Mouse (Mus musculus) lung, embryonic 14.5 days (tissue): ENCODE results near the gene Usp11. TPM values are rescaled to one million over a fixed set of nuclear protein-coding genes. Genes with fewer than 3 reads are reported as not detected.
"Not testable (repeated sequence)": the region's sequence is repeated elsewhere in the genome, so short reads cannot be mapped to it uniquely, and the experiment has no call there.

Experiments used
- ATAC-seq: fragments of 200-750 bp; cut with Nextera tagmentation; 2 replicates; pipeline ENCODE4 v1.8.0; 2017; ENCODE audit warnings: mild to moderate bottlenecking, moderate TSS enrichment, moderate library complexity; ENCODE audit not compliant: insufficient read depth
- DNase-seq: peaks from one replicate; pipeline ENCODE4 v3.0.0-alpha.2; 2015
- H3K27ac ChIP-seq: fragments of 300-500 bp; sonication (generic); 2 replicates; pipeline ENCODE4 v1.5.1; 2014; ENCODE audit warnings: low read depth, mild to moderate bottlenecking, moderate library complexity
- H3K27me3 ChIP-seq: fragments of 300-500 bp; sonication (generic); 2 replicates; pipeline ENCODE4 v1.6.1; 2014; ENCODE audit warnings: low read length, control low read depth; ENCODE audit not compliant: insufficient read depth
- H3K36me3 ChIP-seq: fragments of 300-500 bp; sonication (generic); 2 replicates; pipeline ENCODE4 v1.6.1; 2014; ENCODE audit warnings: control low read depth; ENCODE audit not compliant: insufficient read depth
- H3K4me1 ChIP-seq: fragments of 300-500 bp; sonication (generic); 2 replicates; pipeline ENCODE4 v1.6.1; 2014; ENCODE audit warnings: antibody characterized with exemption, control low read depth; ENCODE audit not compliant: insufficient read depth
- H3K4me2 ChIP-seq: fragments of 300-500 bp; sonication (generic); 2 replicates; pipeline ENCODE4 v1.6.1; 2014; ENCODE audit warnings: mild to moderate bottlenecking
- H3K4me3 ChIP-seq: fragments of 300-500 bp; sonication (generic); 2 replicates; pipeline ENCODE4 v1.5.1; 2014; ENCODE audit warnings: low read depth, low read length
- H3K9ac ChIP-seq: fragments of 300-500 bp; sonication (generic); 2 replicates; pipeline ENCODE4 v1.6.1; 2014
- H3K9me3 ChIP-seq: fragments of 300-500 bp; sonication (generic); 2 replicates; pipeline ENCODE4 v1.6.1; 2016; ENCODE audit warnings: low read depth, low read length, control low read depth
- CTCF ChIP-seq: IDR thresholded peaks from 2 replicates; pipeline ENCODE4 v1.5.1; 2016; ENCODE audit warnings: antibody characterized with exemption, low read depth
- WGBS: fragments of 180-500 bp; shearing (Covaris S2); extraction: QIAGEN DNeasy Blood & Tissue Kit; methylation state at CpG from one replicate; pipeline ENCODE4 v1.1.7; 2014; 5-methylcytosine and 5-hydroxymethylcytosine counted together
- polyA plus RNA-seq: library from polyadenylated mRNA; unstranded; fragments of >200 nt; fragmentation: Nextera tagmentation; extraction: Ambion mirVana; gene quantifications from 2 replicates; pipeline ENCODE4 v1.2.1, GENCODE M21; 2014

The Usp11 gene
- polyA plus RNA-seq, 1 experiment from 2014 or later = 39.9 TPM

DNA sequence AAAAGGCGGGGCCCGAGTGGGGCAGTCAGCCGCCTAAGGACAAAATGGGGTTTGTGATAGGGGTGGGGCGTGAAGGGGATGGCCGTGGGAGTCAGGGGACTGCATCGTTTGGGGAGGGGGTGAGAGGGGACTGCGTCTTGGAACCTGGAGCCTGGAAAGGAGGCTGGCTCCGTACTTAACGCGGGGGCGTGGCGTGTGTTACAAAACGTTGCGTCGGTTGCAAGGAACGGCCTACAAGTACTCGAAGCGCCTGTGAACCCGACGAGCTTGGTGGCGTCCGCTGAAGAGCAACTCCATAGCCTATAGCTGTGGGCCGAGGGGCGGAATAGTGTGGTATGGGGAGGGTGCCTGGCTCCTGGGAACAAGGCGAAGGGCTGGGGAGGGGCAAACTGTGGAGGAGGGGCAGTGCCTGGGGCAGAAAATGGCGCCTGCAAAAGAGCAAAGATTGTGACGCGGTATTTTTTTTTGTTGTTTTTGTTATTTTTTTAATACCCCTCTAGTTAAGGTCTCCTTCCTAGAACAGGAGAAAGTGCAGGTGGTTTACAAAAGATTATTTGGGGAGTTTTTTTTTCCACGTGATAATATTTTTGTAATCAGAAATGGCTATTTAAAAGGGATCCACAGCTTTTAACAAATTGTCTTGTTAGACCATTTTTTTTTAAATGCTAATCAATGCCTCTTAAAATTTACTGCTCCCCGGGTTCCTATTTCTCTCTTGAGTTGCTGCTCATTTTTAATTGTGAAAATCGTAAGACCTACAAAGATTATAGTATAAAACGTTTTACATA lies 783 bp downstream of the Usp11 start:
- Histone ChIP-seq H3K4me3 (peak overlapping the region; percentile 51), H3K27me3 (no peaks in the 10 kb centered on the region), H3K9me3 (no peaks in the 10 kb centered on the region), H3K4me2 (peak overlapping the region; percentile 54), H3K9ac (peak overlapping the region; percentile 68), H3K4me1 (no peaks in the 10 kb centered on the region), H3K27ac (peak overlapping the region; percentile 97), H3K36me3 (0 out of 2 replicates have a peak, but pooled peaks cover 2% of the 10 kb centered on the region)
- DNase-seq (peak; percentile 93), ATAC-seq (peak; percentile 99)
- TF ChIP-seq CTCF = no peak
- WGBS = 19% methylated on average over 32 of the region's 32 CpGs

DNA sequence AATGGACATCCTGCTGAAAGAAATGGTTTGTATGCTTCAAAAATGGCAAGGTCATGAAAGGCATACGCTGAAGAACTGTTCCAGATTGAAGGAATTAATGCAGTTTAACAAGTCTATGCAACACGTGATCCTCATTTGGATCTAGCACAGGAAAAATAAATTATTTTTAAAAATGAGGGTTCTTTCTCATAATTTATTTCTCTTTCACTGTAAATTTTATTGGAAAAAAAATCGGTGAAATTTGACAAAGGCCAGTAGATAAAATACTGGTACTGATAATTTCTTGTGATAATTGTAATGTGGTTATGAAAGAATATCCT lies 1.3 kb downstream of the Usp11 start:
- DNase-seq (no peak), ATAC-seq (no peak)
- TF ChIP-seq CTCF = no peak
- H3K9ac ChIP-seq = peak overlapping the region; percentile 68
- H3K27ac ChIP-seq = no peak overlapping the region
- H3K4me2 ChIP-seq = peak overlapping the region; percentile 54
- H3K4me3 ChIP-seq = peak overlapping the region; percentile 51
- no peaks in the 10 kb centered on the region for H3K9me3 ChIP-seq
- no peaks in the 10 kb centered on the region for H3K4me1 ChIP-seq
- no peaks in the 10 kb centered on the region for H3K27me3 ChIP-seq
- 16% methylated on average over 3 of the region's 3 CpGs for WGBS
- 0 out of 2 replicates have a peak, but pooled peaks cover 2% of the 10 kb centered on the region for H3K36me3 ChIP-seq

DNA sequence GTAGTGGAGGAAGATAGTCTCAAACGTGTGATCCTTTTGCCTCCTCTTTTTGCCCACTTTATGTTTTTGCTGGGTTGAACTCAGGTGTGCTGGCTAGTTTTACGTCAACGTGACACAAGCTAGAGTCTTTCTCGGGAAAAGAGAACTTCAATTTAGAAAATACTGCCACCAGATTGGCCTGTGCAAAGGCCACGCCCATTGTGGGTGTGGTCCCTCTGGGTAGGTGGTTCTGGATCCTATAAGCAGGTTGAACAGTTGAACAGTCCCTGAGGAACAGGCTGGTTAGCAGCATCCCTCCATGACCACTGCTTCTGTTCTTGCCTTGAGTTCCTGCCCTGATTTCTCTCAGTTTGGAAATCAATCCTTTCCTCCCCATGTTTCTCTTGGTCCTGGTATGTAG lies 25.0 kb downstream of the Usp11 start:
- no peak for DNase-seq
- H3K9me3 ChIP-seq = no peaks in the 10 kb centered on the region
- no peak overlapping the region for H3K4me2 ChIP-seq
- H3K4me3 ChIP-seq = no peak overlapping the region
- WGBS = 68% methylated on average over 5 of the region's 5 CpGs
- no peaks in the 10 kb centered on the region for H3K36me3 ChIP-seq
- H3K27ac ChIP-seq = no peak overlapping the region
- TF ChIP-seq CTCF = no peak
- H3K9ac ChIP-seq = no peak overlapping the region
- H3K27me3 ChIP-seq = no peaks in the 10 kb centered on the region
- no peak for ATAC-seq
- no peaks in the 10 kb centered on the region for H3K4me1 ChIP-seq

DNA sequence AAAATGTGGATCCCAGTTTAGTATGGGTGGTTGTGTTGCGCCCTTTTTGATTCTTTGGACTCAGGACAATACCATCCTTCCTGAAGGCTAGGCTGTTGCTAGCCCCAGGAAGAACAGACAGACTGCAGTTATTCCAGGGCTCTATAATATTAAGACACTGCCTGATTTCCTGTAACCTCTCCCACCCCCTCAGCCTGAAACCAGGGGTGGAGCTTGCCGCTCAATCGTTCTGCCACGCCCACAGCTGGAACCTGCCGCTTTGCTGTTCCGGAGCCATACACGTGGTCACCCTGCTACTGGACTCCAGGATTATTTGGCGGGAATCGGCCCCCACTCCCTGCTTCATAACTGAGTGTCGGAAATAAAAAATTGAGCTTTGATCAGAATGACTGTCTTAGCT lies 26.3 kb downstream of the Usp11 start:
- H3K4me3 ChIP-seq, H3K9me3 ChIP-seq, H3K4me1 ChIP-seq, H3K27me3 ChIP-seq, ATAC-seq, H3K27ac ChIP-seq, H3K36me3 ChIP-seq, H3K9ac ChIP-seq: not testable (repeated sequence)
- peak; percentile 16 for DNase-seq
- H3K4me2 ChIP-seq = peak overlapping the region; percentile 20; the same call in 1 of the 2 replicates
- 32% methylated on average over 10 of the region's 10 CpGs for WGBS

DNA sequence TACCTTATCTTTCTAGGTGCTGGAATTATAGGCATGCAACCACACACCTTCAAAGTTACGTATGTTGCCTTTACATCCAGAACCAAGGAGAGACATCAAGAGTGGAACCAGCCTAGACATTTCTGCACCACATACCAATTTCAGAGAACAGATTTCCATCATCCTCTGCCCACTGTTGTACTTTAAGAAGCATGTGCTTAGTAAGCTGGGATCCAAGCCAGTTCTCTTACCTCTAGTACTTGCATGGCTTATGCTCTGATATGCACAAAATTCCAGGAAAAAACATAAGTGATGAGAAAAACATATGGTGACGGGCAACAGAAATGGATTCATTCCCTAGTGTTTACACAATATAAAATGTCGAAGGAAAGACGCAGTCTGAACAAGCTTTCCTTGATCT lies 32.8 kb downstream of the Usp11 start:
- ATAC-seq = no peak
- WGBS = 73% methylated on average over 4 of the region's 4 CpGs
- H3K4me1 ChIP-seq = no peaks in the 10 kb centered on the region
- H3K27ac ChIP-seq = no peak overlapping the region
- no peak for DNase-seq
- no peak overlapping the region for H3K4me3 ChIP-seq
- no peaks in the 10 kb centered on the region for H3K9me3 ChIP-seq
- H3K9ac ChIP-seq = no peak overlapping the region
- no peaks in the 10 kb centered on the region for H3K27me3 ChIP-seq
- TF ChIP-seq CTCF = no peak
- no peaks in the 10 kb centered on the region for H3K36me3 ChIP-seq
- no peak overlapping the region for H3K4me2 ChIP-seq

DNA sequence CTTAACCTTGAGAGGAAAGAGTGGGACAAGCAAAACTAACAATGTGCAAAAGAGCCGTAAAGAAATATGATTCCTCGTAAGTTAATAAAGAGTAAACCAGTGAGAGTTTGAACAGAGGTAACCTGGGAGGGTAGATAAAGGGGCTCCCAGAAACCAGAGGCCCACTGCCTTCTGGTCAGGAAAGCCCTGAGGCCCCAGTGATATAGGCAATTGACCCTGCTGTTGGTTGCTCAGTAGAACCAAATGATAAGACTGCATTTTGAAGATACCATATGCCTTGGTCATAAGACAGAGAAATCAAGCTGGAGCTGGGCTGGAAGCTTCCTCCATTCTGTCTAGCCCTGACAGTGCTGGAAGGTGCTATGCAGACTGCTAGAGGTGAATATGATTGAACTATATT lies 45.1 kb downstream of the Usp11 start:
- WGBS = 58% methylated on average over 2 of the region's 2 CpGs
- no peaks in the 10 kb centered on the region for H3K36me3 ChIP-seq
- no peaks in the 10 kb centered on the region for H3K27me3 ChIP-seq

DNA sequence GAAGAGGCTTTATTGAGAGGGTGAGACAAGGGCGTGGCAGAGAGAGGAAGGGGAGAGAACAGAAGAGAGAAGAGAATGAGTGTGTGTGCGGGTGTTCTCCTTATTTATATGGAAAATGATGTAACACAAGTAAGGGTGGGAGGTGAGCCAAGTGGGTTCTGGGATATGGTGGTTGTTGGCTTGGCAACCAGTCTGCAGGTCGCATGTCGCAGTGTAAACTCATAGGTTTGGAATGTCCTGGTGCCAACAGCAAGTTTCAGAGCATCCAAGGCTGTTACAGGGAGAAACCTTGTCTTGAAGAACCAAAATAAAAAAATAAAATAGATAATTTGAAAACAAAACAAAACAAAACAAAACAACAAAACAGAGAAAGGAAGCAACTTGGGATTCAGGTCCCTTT lies 57.5 kb downstream of the Usp11 start:
- 75% methylated on average over 4 of the region's 4 CpGs for WGBS
- ATAC-seq = no peak
- no peak overlapping the region for H3K9ac ChIP-seq

More for the DNA sequence above, 45.1 kb downstream of the Usp11 start:
- Histone ChIP-seq H3K9ac (no peak overlapping the region), H3K4me1 (no peaks in the 10 kb centered on the region), H3K4me2 (no peak overlapping the region), H3K4me3 (no peak overlapping the region), H3K27ac (no peak overlapping the region), H3K9me3 (no peaks in the 10 kb centered on the region)
- ATAC-seq (no peak), DNase-seq (no peak)
- TF ChIP-seq CTCF = no peak

More for the DNA sequence above, 57.5 kb downstream of the Usp11 start:
- Histone ChIP-seq H3K27ac (no peak overlapping the region), H3K27me3 (no peaks in the 10 kb centered on the region), H3K4me2 (no peak overlapping the region), H3K4me1 (no peaks in the 10 kb centered on the region), H3K4me3 (no peak overlapping the region), H3K36me3 (no peaks in the 10 kb centered on the region), H3K9me3 (no peaks in the 10 kb centered on the region)
- no peak for TF ChIP-seq CTCF
- DNase-seq = no peak

Other genes starting within 250 kb of the Usp11 start
- gene Rgn, start 154.1 kb upstream of the Usp11 start, polyA plus RNA-seq = 1.9 and 2.0 TPM in 2 replicates
- gene Rbm10, start 86.4 kb upstream of the Usp11 start, polyA plus RNA-seq = 69.8 and 75.1 TPM in 2 replicates
- gene Ndufb11, start 86.3 kb upstream of the Usp11 start, polyA plus RNA-seq = 243 and 245 TPM in 2 replicates
- 200 and 202 TPM in 2 replicates for gene Uba1, start 45.6 kb upstream of the Usp11 start, polyA plus RNA-seq
- gene Cdk16, start 16.0 kb upstream of the Usp11 start, polyA plus RNA-seq = 92.8 and 96.6 TPM in 2 replicates
- 86.4 and 90.0 TPM in 2 replicates for gene Araf, start 93.9 kb downstream of the Usp11 start, polyA plus RNA-seq
- gene Timp1, start 166.3 kb downstream of the Usp11 start, polyA plus RNA-seq = 34.2 and 34.7 TPM in 2 replicates
- gene Syn1, start 217.1 kb downstream of the Usp11 start, polyA plus RNA-seq = 0.11 and 0.42 TPM in 2 replicates
- 5.6 and 6.0 TPM in 2 replicates for gene Cfp, start 227.6 kb downstream of the Usp11 start, polyA plus RNA-seq
- 7.7 and 8.0 TPM in 2 replicates for gene Elk1, start 246.7 kb downstream of the Usp11 start, polyA plus RNA-seq